Mouse (Mus musculus): ENCODE data around the gene Nat10.

- TF ChIP-seq POLR2A (IDR thresholded peaks at IDR 0.05; ENCODE audit: extremely low read depth, insufficient read depth, low read length): no peak
- no peak for TF ChIP-seq CTCF (IDR thresholded peaks at IDR 0.05; ENCODE audit: low read depth, low read length)
Observed at GRCm38 (mm10) chr2:103796211-103796860, 35.3 kb upstream of the Nat10 start.
